Mouse (Mus musculus) midbrain, embryonic 16.5 days (tissue): ENCODE results near the gene Gm20503. TPM values are rescaled to one million over a fixed set of nuclear protein-coding genes. Genes with fewer than 3 reads are reported as not detected.

Experiments
- ATAC-seq: fragments of 200-750 bp; cut with Nextera tagmentation; 2 replicates; pipeline ENCODE4 v1.8.0; 2017; ENCODE audit warnings: moderate TSS enrichment
- H3K27ac ChIP-seq: fragments of 300-500 bp; sonication (generic); 2 replicates; pipeline ENCODE4 v1.5.1; 2014; ENCODE audit warnings: mild to moderate bottlenecking, low read length, mixed read lengths
- H3K27me3 ChIP-seq: fragments of 300-500 bp; sonication (generic); 2 replicates; pipeline ENCODE4 v1.6.1; 2014; ENCODE audit warnings: low read depth, low read length, mixed read lengths; ENCODE audit not compliant: control insufficient read depth, insufficient read depth
- H3K36me3 ChIP-seq: fragments of 300-500 bp; sonication (generic); 2 replicates; pipeline ENCODE4 v1.6.1; 2014; ENCODE audit warnings: mild to moderate bottlenecking, low read length, moderate library complexity, mixed read lengths; ENCODE audit not compliant: control insufficient read depth, insufficient read depth
- H3K4me1 ChIP-seq: fragments of 300-500 bp; sonication (generic); 2 replicates; pipeline ENCODE4 v1.6.1; 2014; ENCODE audit warnings: mild to moderate bottlenecking, low read length, mixed read lengths; ENCODE audit not compliant: control insufficient read depth, insufficient read depth
- H3K4me2 ChIP-seq: fragments of 300-500 bp; sonication (generic); 2 replicates; pipeline ENCODE4 v1.6.1; 2014; ENCODE audit warnings: mild to moderate bottlenecking, low read length, mixed read lengths
- H3K4me3 ChIP-seq: fragments of 300-500 bp; sonication (generic); 2 replicates; pipeline ENCODE4 v1.5.1; 2014; ENCODE audit warnings: low read depth, mild to moderate bottlenecking, low read length, moderate library complexity, mixed read lengths
- H3K9ac ChIP-seq: fragments of 300-500 bp; sonication (generic); 2 replicates; pipeline ENCODE4 v1.6.1; 2014; ENCODE audit warnings: low read depth, low read length, mixed read lengths
- H3K9me3 ChIP-seq: fragments of 300-500 bp; sonication (generic); replicated peaks from 2 replicates; pipeline ENCODE4 v1.6.1; 2014; ENCODE audit warnings: mild to moderate bottlenecking, low read length, mixed read lengths; ENCODE audit not compliant: control insufficient read depth, poor library complexity, severe bottlenecking
- WGBS: fragments of 180-500 bp; shearing (Covaris S2); extraction: QIAGEN DNeasy Blood & Tissue Kit; methylation state at CpG from one replicate; pipeline ENCODE4 v1.1.7; 2014; 5-methylcytosine and 5-hydroxymethylcytosine counted together
- polyA plus RNA-seq: library from polyadenylated mRNA; unstranded; fragments of >200 nt; fragmentation: Nextera tagmentation; extraction: Ambion mirVana; gene quantifications from 2 replicates; pipeline ENCODE4 v1.2.1, GENCODE M21; 2015

Gene Gm20503
- polyA plus RNA-seq, 1 experiment from 2014 or later = 7.6 TPM

DNA sequence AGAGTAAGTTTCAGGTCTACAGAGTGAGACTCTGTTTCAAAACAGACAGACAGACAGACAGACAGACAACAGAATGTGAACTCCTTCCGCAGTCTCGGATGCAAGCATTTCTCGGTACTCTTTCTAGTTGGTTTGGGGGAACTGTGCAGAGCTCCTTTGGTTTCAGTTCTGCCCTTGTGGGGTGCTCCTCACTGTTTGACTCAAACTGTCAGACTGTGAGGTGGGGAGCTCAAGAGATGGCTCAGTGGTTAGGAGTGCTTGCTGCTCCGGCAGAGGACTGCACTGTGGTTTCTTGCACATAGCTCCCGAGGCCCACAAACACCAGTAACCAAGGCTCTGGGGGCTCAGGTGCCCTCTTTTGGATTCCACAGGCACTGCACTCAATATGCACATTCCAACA is 40.1 kb downstream of the Gm20503 start:
- Histone ChIP-seq H3K4me3 (no peak overlapping the region), H3K27ac (no peak overlapping the region), H3K9ac (no peak overlapping the region), H3K4me2 (no peak overlapping the region), H3K4me1 (no peaks in the 10 kb centered on the region), H3K36me3 (0 out of 2 replicates have a peak, but pooled peaks cover 6% of the 10 kb centered on the region), H3K27me3 (no peaks in the 10 kb centered on the region), H3K9me3 (no peaks in the 10 kb centered on the region)
- WGBS = 98% methylated on average over 5 of the region's 5 CpGs
- ATAC-seq = no peak

DNA sequence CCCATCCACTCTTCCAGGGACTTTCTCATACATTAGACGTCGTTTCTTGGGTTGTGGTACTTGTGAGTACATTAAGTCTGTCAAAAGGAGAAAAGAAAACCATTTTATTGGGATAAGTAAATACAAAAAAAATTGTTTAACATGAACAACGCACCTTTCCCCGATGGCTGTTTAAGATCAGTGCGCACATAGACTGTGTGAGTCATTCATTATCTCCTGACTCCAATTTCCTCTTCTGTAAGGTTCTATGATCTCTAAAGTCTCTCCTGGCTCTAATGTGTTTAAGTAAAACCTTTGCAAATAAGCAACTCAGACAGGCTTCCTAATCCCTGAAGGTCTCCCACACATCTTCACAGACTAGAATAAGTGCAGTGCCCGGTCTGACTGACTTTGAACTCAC is 40.9 kb downstream of the Gm20503 start:
- WGBS = 89% methylated on average over 6 of the region's 6 CpGs
- H3K4me3 ChIP-seq = no peak overlapping the region

DNA sequence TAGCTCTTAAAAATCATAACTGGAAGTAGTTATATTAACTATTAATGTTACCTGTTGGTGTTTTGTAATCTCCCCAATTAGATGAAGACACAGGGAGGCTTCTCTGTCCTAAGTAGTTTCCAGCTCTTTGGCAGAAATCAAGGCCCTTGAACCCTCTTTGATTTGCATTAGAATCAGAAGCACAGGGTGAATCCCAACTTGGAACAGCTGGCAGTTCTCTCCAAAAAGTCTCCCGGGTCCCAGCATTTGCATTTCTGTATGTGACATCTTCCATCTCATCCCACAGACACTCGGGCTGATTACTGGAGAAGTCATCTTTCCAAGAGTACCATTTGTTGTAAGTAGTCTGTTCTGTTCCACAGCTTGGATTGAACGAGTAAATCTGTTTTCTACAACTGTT is 44.2 kb downstream of the Gm20503 start:
- ATAC-seq = no peak
- no peaks in the 10 kb centered on the region for H3K4me1 ChIP-seq
- H3K27ac ChIP-seq = no peak overlapping the region
- 0 out of 2 replicates have a peak, but pooled peaks cover 3% of the 10 kb centered on the region for H3K36me3 ChIP-seq
- H3K9ac ChIP-seq = no peak overlapping the region
- no peaks in the 10 kb centered on the region for H3K27me3 ChIP-seq
- H3K9me3 ChIP-seq = no peaks in the 10 kb centered on the region
- H3K4me2 ChIP-seq = no peak overlapping the region
- H3K4me3 ChIP-seq = no peak overlapping the region
- 30% methylated on average over 3 of the region's 3 CpGs for WGBS

More for the DNA sequence above, 40.9 kb downstream of the Gm20503 start:
- Histone ChIP-seq H3K4me2 (no peak overlapping the region), H3K36me3 (0 out of 2 replicates have a peak, but pooled peaks cover 6% of the 10 kb centered on the region), H3K9me3 (no peaks in the 10 kb centered on the region), H3K9ac (no peak overlapping the region), H3K27ac (no peak overlapping the region), H3K27me3 (no peaks in the 10 kb centered on the region), H3K4me1 (no peaks in the 10 kb centered on the region)
- no peak for ATAC-seq

DNA sequence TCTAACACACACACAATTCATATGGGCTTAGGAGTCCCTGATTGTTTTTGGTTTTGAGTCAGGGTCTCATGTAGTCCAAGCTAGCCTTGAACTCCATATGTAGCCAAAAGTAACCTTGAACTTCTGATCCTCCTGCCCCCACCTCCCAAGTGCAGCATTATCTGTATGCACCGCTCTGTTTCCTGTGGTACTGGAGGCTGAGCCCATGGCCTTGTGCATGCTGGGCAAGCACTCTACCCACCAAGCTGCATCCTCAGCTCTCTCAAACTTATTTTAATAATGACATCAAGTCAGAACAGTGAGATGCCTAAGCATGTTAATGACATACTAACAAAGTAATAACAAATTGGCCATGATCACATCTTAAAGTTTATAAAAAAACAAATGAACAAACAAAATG is 48.1 kb downstream of the Gm20503 start:
- WGBS = 96% methylated on average over 1 of the region's 1 CpGs
- H3K9ac ChIP-seq = no peak overlapping the region
- no peaks in the 10 kb centered on the region for H3K4me1 ChIP-seq
- no peaks in the 10 kb centered on the region for H3K36me3 ChIP-seq
- H3K27me3 ChIP-seq = no peaks in the 10 kb centered on the region
- H3K9me3 ChIP-seq = no peaks in the 10 kb centered on the region
- no peak overlapping the region for H3K27ac ChIP-seq
- no peak overlapping the region for H3K4me2 ChIP-seq
- no peak for ATAC-seq
- H3K4me3 ChIP-seq = no peak overlapping the region

DNA sequence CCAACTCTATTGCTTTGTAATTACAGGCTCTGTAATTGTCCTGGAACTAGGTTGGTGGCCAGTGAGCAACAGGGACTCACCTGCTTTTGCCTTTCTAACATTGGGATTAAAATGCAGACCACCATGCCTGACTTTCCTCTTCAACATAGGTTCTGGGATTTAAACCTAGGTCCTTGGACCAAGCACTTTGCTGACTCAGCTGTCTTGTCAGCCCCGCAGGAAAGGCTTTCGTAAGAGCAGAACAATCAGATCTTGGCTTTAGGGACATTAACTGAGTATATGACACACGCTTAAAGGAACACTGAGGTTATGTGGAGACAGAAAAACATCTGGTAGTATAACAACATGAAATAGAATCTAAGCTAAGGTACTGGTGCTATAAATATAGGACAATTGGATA is 54.9 kb downstream of the Gm20503 start:
- no peak overlapping the region for H3K4me3 ChIP-seq
- no peaks in the 10 kb centered on the region for H3K4me1 ChIP-seq
- WGBS = 88% methylated on average over 3 of the region's 3 CpGs
- H3K27ac ChIP-seq = no peak overlapping the region
- H3K36me3 ChIP-seq = no peaks in the 10 kb centered on the region
- no peak overlapping the region for H3K4me2 ChIP-seq
- no peaks in the 10 kb centered on the region for H3K27me3 ChIP-seq
- ATAC-seq = no peak
- no peak overlapping the region for H3K9ac ChIP-seq
- no peaks in the 10 kb centered on the region for H3K9me3 ChIP-seq

DNA sequence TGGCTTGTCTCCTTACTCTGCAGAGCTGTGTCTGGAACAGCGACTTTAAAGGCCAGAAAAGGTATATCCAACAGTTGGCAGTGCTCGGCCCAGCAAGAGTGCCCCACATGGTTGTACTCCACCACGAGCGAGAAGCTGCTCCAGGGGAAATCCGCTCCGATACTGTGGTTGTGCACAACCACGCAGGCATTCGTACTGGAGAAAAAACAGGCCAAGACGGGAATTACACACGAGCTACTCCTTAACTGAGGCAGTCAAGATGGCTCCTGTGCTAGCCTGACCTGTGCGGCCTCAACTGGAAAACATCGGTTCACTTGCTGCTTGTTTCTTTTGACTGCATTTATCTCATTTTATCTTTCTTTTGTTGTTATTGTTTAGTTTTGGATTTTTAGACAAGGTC is 59.5 kb downstream of the Gm20503 start:
- no peak overlapping the region for H3K4me2 ChIP-seq
- H3K36me3 ChIP-seq = no peaks in the 10 kb centered on the region
- H3K27me3 ChIP-seq = no peaks in the 10 kb centered on the region
- WGBS = 74% methylated on average over 12 of the region's 12 CpGs
- H3K4me1 ChIP-seq = no peaks in the 10 kb centered on the region
- H3K9ac ChIP-seq = no peak overlapping the region
- H3K9me3 ChIP-seq = no peaks in the 10 kb centered on the region
- H3K4me3 ChIP-seq = no peak overlapping the region
- ATAC-seq = no peak
- H3K27ac ChIP-seq = no peak overlapping the region

DNA sequence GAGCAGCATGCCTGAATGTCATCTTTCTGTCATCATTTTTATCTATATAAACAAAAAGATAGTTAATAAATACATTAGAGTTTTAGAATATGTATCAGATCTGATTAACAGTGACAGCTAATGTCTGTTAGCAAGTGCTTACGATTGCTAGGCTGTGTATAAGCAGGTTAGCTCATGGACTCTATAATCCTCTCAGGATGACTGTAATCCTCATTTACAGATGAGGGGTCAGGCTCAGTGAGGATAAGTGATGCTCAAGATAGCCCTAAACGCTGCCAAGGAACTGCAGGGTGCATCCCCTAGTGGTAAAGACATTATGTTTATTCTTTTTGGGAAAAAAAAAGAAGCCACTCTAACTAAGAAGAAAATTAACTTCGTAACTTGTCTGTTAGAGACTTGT is 66.3 kb downstream of the Gm20503 start:
- no peaks in the 10 kb centered on the region for H3K9me3 ChIP-seq
- no peak for ATAC-seq
- WGBS = 28% methylated on average over 3 of the region's 3 CpGs
- H3K27ac ChIP-seq = no peak overlapping the region
- no peak overlapping the region for H3K9ac ChIP-seq
- H3K4me3 ChIP-seq = no peak overlapping the region
- H3K36me3 ChIP-seq = no peaks in the 10 kb centered on the region
- no peaks in the 10 kb centered on the region for H3K4me1 ChIP-seq
- H3K4me2 ChIP-seq = no peak overlapping the region
- H3K27me3 ChIP-seq = no peaks in the 10 kb centered on the region

DNA sequence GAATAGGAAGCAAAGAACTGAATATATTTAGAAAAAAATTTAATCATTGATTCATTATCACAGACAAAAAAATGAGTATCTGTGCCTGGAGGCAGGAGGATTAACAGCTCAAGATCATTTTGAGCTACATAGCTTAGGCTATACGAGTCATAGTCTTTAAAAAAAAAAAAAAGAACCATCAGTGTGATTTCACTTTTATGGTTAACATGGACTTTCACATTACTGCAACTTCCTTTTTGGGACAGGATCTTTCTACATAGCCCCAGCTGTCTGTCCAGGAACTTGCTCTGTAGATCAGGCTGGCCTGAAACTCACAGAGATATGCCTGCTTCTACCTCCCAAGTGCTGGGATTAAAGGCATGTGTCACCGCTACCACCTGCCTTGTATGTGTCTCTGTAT is 80.4 kb downstream of the Gm20503 start:
- WGBS = 80% methylated on average over 2 of the region's 2 CpGs
- Histone ChIP-seq H3K4me3 (no peak overlapping the region), H3K27me3 (no peaks in the 10 kb centered on the region), H3K4me2 (no peak overlapping the region), H3K27ac (no peak overlapping the region), H3K9ac (no peak overlapping the region), H3K4me1 (no peaks in the 10 kb centered on the region), H3K36me3 (no peaks in the 10 kb centered on the region), H3K9me3 (no peaks in the 10 kb centered on the region)
- no peak for ATAC-seq

DNA sequence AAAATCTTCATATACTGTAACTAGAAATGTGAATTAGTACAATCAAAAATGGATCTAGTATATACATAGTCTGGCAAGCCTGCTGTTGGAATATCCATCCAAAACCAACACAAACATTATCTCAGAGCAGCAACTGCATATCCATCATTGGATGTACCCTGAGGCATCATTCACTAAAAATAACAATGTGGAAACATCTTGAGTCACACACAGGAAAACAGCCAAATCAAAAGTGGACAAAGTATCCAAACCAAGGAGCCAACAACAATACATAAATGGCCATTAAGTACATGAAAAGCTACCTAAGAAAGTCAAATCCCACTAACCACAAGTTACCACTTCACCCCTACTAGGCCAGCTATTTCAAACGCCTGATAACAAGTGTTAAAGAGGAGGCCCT is 86.4 kb downstream of the Gm20503 start:
- H3K9me3 ChIP-seq = no peaks in the 10 kb centered on the region
- no peak overlapping the region for H3K27ac ChIP-seq
- H3K4me1 ChIP-seq = no peaks in the 10 kb centered on the region
- H3K9ac ChIP-seq = no peak overlapping the region
- ATAC-seq = no peak
- H3K27me3 ChIP-seq = no peaks in the 10 kb centered on the region
- no peak overlapping the region for H3K4me2 ChIP-seq
- 52% methylated on average over 1 of the region's 1 CpGs for WGBS
- no peaks in the 10 kb centered on the region for H3K36me3 ChIP-seq
- H3K4me3 ChIP-seq = no peak overlapping the region
